Mouse (Mus musculus): Measurements from ENCODE around the gene Insm1. TPM values are rescaled to one million over a fixed set of nuclear protein-coding genes. Genes with fewer than 3 reads are reported as not detected.

Insm1 gene
- polyA plus RNA-seq, 1 experiment from 2014 or later: 1.3 TPM

GRCm38 (mm10) chr2:146254387-146254786 lies 32.7 kb downstream of the Insm1 start:
- no peaks in the 10 kb centered on the region for H3K4me1 ChIP-seq (ENCODE audit: control insufficient read depth, insufficient read depth, low read length)
- H3K9ac ChIP-seq (replicated peaks; ENCODE audit: low read depth, low read length): no peak overlapping the region
- no peak for ATAC-seq (ENCODE audit: insufficient number of reproducible peaks, insufficient read depth, low FRiP score, low read depth)
- no peaks in the 10 kb centered on the region for H3K36me3 ChIP-seq (ENCODE audit: control insufficient read depth, insufficient read depth, low read length)
- 84% methylated on average over 1 of the region's 1 CpGs for WGBS
- no peaks in the 10 kb centered on the region for H3K27me3 ChIP-seq (ENCODE audit: control insufficient read depth, insufficient read depth, low read length)
- no peaks in the 10 kb centered on the region for H3K9me3 ChIP-seq (ENCODE audit: control insufficient read depth, low read depth, low read length)
- no peak overlapping the region for H3K27ac ChIP-seq (ENCODE audit: low read length)
- no peak overlapping the region for H3K4me3 ChIP-seq (ENCODE audit: low read depth, low read length)
- no peak overlapping the region for H3K4me2 ChIP-seq (replicated peaks; ENCODE audit: low read depth, low read length)

DNA sequence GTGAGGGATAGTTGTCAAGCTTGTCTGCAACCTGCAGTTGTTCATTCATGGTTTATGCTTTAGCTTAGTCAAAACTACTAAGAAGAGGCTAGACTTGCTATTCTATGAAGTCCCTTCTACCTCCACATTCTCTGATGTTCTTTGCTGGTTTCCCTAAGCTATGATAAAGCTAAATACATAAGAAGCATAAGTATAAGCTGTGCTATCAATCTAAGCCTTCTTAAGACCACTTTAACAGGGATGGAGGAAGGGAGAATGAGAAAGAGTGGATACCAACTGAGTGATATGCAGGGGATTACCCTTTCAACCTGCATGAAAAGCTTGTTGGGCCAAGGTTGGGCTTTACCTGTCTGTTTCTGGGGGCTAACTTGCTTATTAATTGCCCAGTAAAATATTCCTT lies 33.9 kb downstream of the Insm1 start:
- H3K4me1 ChIP-seq (ENCODE audit: control insufficient read depth, insufficient read depth, low read length): no peaks in the 10 kb centered on the region
- no peak for ATAC-seq (ENCODE audit: insufficient number of reproducible peaks, insufficient read depth, low FRiP score, low read depth)
- H3K9me3 ChIP-seq (ENCODE audit: control insufficient read depth, low read depth, low read length): no peaks in the 10 kb centered on the region
- H3K27ac ChIP-seq (ENCODE audit: low read length): no peak overlapping the region
- H3K4me2 ChIP-seq (replicated peaks; ENCODE audit: low read depth, low read length): no peak overlapping the region
- H3K4me3 ChIP-seq (ENCODE audit: low read depth, low read length): no peak overlapping the region
- H3K36me3 ChIP-seq (ENCODE audit: control insufficient read depth, insufficient read depth, low read length): no peaks in the 10 kb centered on the region
- H3K9ac ChIP-seq (replicated peaks; ENCODE audit: low read depth, low read length): no peak overlapping the region
- no peaks in the 10 kb centered on the region for H3K27me3 ChIP-seq (ENCODE audit: control insufficient read depth, insufficient read depth, low read length)

DNA sequence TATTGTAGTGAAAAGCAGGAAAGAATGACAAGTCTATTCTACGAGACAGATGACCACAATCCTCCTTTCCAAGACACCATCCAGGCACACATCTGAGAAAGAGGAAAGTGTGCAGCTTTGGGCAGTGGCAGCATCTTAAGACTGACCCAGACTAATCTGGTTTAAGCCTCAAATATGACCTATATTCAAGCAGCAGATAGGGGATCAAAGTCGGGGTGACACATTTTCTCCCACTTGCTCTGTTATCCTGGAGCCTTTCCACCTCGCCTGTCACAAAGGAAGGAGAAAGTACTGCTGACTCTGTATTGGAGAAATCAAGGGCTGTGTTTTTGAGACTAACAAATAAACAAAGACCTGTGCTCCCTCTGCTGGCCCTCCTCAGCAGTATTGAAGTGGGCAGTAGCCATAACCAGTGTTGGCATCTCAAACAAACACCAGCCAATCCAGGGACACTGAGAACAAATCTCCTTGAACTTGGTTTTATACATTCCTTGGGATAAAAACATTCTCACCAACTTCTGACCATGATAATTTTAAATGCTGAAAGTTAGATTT lies 34.7 kb downstream of the Insm1 start:
- no peaks in the 10 kb centered on the region for H3K27me3 ChIP-seq (ENCODE audit: control insufficient read depth, insufficient read depth, low read length)
- 56% methylated on average over 3 of the region's 3 CpGs for WGBS
- ATAC-seq (ENCODE audit: insufficient number of reproducible peaks, insufficient read depth, low FRiP score, low read depth): no peak
- H3K36me3 ChIP-seq (ENCODE audit: control insufficient read depth, insufficient read depth, low read length): no peaks in the 10 kb centered on the region
- no peak overlapping the region for H3K27ac ChIP-seq (ENCODE audit: low read length)
- no peaks in the 10 kb centered on the region for H3K4me1 ChIP-seq (ENCODE audit: control insufficient read depth, insufficient read depth, low read length)
- no peaks in the 10 kb centered on the region for H3K9me3 ChIP-seq (ENCODE audit: control insufficient read depth, low read depth, low read length)
- no peak overlapping the region for H3K4me2 ChIP-seq (replicated peaks; ENCODE audit: low read depth, low read length)
- H3K4me3 ChIP-seq (ENCODE audit: low read depth, low read length): no peak overlapping the region
- no peak overlapping the region for H3K9ac ChIP-seq (replicated peaks; ENCODE audit: low read depth, low read length)

- H3K27ac ChIP-seq (ENCODE audit: low read length): no peak overlapping the region
- H3K36me3 ChIP-seq (ENCODE audit: control insufficient read depth, insufficient read depth, low read length): no peaks in the 10 kb centered on the region
- no peak overlapping the region for H3K9ac ChIP-seq (replicated peaks; ENCODE audit: low read depth, low read length)
- ATAC-seq (ENCODE audit: insufficient number of reproducible peaks, insufficient read depth, low FRiP score, low read depth): peak; percentile 79
- 33% methylated on average over 3 of the region's 3 CpGs for WGBS
- H3K4me1 ChIP-seq (ENCODE audit: control insufficient read depth, insufficient read depth, low read length): no peaks in the 10 kb centered on the region
- H3K27me3 ChIP-seq (ENCODE audit: control insufficient read depth, insufficient read depth, low read length): no peaks in the 10 kb centered on the region
- no peaks in the 10 kb centered on the region for H3K9me3 ChIP-seq (ENCODE audit: control insufficient read depth, low read depth, low read length)
- no peak overlapping the region for H3K4me2 ChIP-seq (replicated peaks; ENCODE audit: low read depth, low read length)
- H3K4me3 ChIP-seq (ENCODE audit: low read depth, low read length): no peak overlapping the region
Measured at GRCm38 (mm10) chr2:146257037-146257436, 35.3 kb downstream of the Insm1 start.

DNA sequence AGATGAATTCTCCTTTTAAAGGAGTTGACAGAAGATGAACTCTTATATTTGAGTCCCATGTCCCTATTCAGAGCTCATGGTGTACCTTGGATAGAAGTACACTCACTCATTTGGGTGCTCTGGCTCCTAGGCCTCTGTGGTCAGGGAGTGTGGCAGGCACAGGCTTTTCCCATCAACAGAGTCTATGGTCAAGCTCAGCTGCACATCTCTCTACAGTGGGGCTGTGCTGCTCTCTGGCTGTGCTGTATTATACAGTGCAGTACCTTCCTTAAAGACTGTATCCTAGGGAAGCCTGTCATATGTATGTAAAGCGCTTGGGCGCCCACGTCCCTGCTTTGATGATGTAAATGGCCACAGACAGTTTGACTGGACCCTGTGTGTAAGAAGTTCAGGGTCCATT lies 35.9 kb downstream of the Insm1 start:
- H3K27me3 ChIP-seq (ENCODE audit: control insufficient read depth, insufficient read depth, low read length): no peaks in the 10 kb centered on the region
- ATAC-seq (ENCODE audit: insufficient number of reproducible peaks, insufficient read depth, low FRiP score, low read depth): no peak
- H3K4me2 ChIP-seq (replicated peaks; ENCODE audit: low read depth, low read length): no peak overlapping the region
- no peaks in the 10 kb centered on the region for H3K4me1 ChIP-seq (ENCODE audit: control insufficient read depth, insufficient read depth, low read length)
- H3K4me3 ChIP-seq (ENCODE audit: low read depth, low read length): no peak overlapping the region
- WGBS: 83% methylated on average over 3 of the region's 3 CpGs
- no peaks in the 10 kb centered on the region for H3K36me3 ChIP-seq (ENCODE audit: control insufficient read depth, insufficient read depth, low read length)
- no peak overlapping the region for H3K27ac ChIP-seq (ENCODE audit: low read length)
- no peak overlapping the region for H3K9ac ChIP-seq (replicated peaks; ENCODE audit: low read depth, low read length)
- H3K9me3 ChIP-seq (ENCODE audit: control insufficient read depth, low read depth, low read length): no peaks in the 10 kb centered on the region

- no peak overlapping the region for H3K27ac ChIP-seq (ENCODE audit: low read length)
- ATAC-seq (ENCODE audit: insufficient number of reproducible peaks, insufficient read depth, low FRiP score, low read depth): no peak
- no peaks in the 10 kb centered on the region for H3K27me3 ChIP-seq (ENCODE audit: control insufficient read depth, insufficient read depth, low read length)
Measured at GRCm38 (mm10) chr2:146258736-146259469, 37.2 kb downstream of the Insm1 start.

GRCm38 (mm10) chr2:146259787-146260560 lies 38.3 kb downstream of the Insm1 start:
- Histone ChIP-seq H3K4me1 (ENCODE audit: control insufficient read depth, insufficient read depth, low read length) (no peaks in the 10 kb centered on the region), H3K9ac (replicated peaks; ENCODE audit: low read depth, low read length) (no peak overlapping the region), H3K27me3 (ENCODE audit: control insufficient read depth, insufficient read depth, low read length) (no peaks in the 10 kb centered on the region), H3K9me3 (ENCODE audit: control insufficient read depth, low read depth, low read length) (no peaks in the 10 kb centered on the region), H3K36me3 (ENCODE audit: control insufficient read depth, insufficient read depth, low read length) (no peaks in the 10 kb centered on the region), H3K4me3 (ENCODE audit: low read depth, low read length) (no peak overlapping the region), H3K4me2 (replicated peaks; ENCODE audit: low read depth, low read length) (no peak overlapping the region), H3K27ac (ENCODE audit: low read length) (no peak overlapping the region)
- WGBS: 40% methylated on average over 18 of the region's 18 CpGs
- no peak for ATAC-seq (ENCODE audit: insufficient number of reproducible peaks, insufficient read depth, low FRiP score, low read depth)

More at GRCm38 (mm10) chr2:146258736-146259469, 37.2 kb downstream of the Insm1 start:
- Histone ChIP-seq H3K4me2 (replicated peaks; ENCODE audit: low read depth, low read length) (no peak overlapping the region), H3K36me3 (ENCODE audit: control insufficient read depth, insufficient read depth, low read length) (no peaks in the 10 kb centered on the region), H3K4me3 (ENCODE audit: low read depth, low read length) (no peak overlapping the region), H3K9ac (replicated peaks; ENCODE audit: low read depth, low read length) (no peak overlapping the region), H3K4me1 (ENCODE audit: control insufficient read depth, insufficient read depth, low read length) (no peaks in the 10 kb centered on the region), H3K9me3 (ENCODE audit: control insufficient read depth, low read depth, low read length) (no peaks in the 10 kb centered on the region)
- WGBS: 39% methylated on average over 10 of the region's 10 CpGs

GRCm38 (mm10) chr2:146261146-146261545 lies 39.4 kb downstream of the Insm1 start:
- WGBS: 84% methylated on average over 4 of the region's 4 CpGs
- no peak overlapping the region for H3K27ac ChIP-seq (ENCODE audit: low read length)
- no peaks in the 10 kb centered on the region for H3K9me3 ChIP-seq (ENCODE audit: control insufficient read depth, low read depth, low read length)

More at GRCm38 (mm10) chr2:146261146-146261545, 39.4 kb downstream of the Insm1 start:
- no peaks in the 10 kb centered on the region for H3K4me1 ChIP-seq (ENCODE audit: control insufficient read depth, insufficient read depth, low read length)
- no peak overlapping the region for H3K9ac ChIP-seq (replicated peaks; ENCODE audit: low read depth, low read length)
- no peak overlapping the region for H3K4me2 ChIP-seq (replicated peaks; ENCODE audit: low read depth, low read length)
- no peak overlapping the region for H3K4me3 ChIP-seq (ENCODE audit: low read depth, low read length)
- H3K27me3 ChIP-seq (ENCODE audit: control insufficient read depth, insufficient read depth, low read length): no peaks in the 10 kb centered on the region
- ATAC-seq (ENCODE audit: insufficient number of reproducible peaks, insufficient read depth, low FRiP score, low read depth): no peak
- no peaks in the 10 kb centered on the region for H3K36me3 ChIP-seq (ENCODE audit: control insufficient read depth, insufficient read depth, low read length)
